Mouse (Mus musculus) inflammation-experienced regulatory T-cells, adult 6 months (primary cell): ENCODE measurements around the gene Dtx3. TPM values are rescaled to one million over a fixed set of nuclear protein-coding genes. Genes with fewer than 3 reads are reported as not detected.

Experiments
- polyA plus RNA-seq, 3 experiments: library from polyadenylated mRNA; unstranded; fragments of 100-300 nt; shearing (Covaris generic); gene quantifications; one replicate each; pipeline ENCODE4 v1.2.1; 2017

Dtx3 gene
- polyA plus RNA-seq, 3 experiments from 2014 or later, result 35.2 to 56.0 (median 47.0) TPM

Other genes with a start within 250 kb of the Dtx3 start
- gene Ctdsp2, start 217.0 kb downstream of the Dtx3 start, polyA plus RNA-seq, result 10 to 100 TPM; 26.2 to 47.1 (median 38.5) TPM
- gene Avil, start 195.0 kb downstream of the Dtx3 start, polyA plus RNA-seq, result under 1 TPM in 2 of 3 experiments, not detected in 1; 0.11 to 0.36 TPM
- gene Tsfm, start 164.9 kb downstream of the Dtx3 start, polyA plus RNA-seq, result 10 to 100 TPM; 40.0 to 50.0 (median 48.3) TPM
- 10 to 100 TPM; 10.8 to 37.6 (median 28.4) TPM for gene Mettl1, start 154.3 kb downstream of the Dtx3 start, polyA plus RNA-seq
- under 1 TPM in 1 of 3 experiments, not detected in 2; 0.46 TPM for gene Eef1akmt3, start 154.2 kb downstream of the Dtx3 start, polyA plus RNA-seq
- gene Cyp27b1, start 147.5 kb downstream of the Dtx3 start, polyA plus RNA-seq, result not detected
- gene March9, start 135.5 kb downstream of the Dtx3 start, polyA plus RNA-seq, result under 1 TPM; 0.35 to 0.84 (median 0.72) TPM
- gene Cdk4, start 132.2 kb downstream of the Dtx3 start, polyA plus RNA-seq, result 100 to 1,000 TPM; 284 to 347 (median 295) TPM
- 100 to 1,000 TPM in 2 of 3 experiments, 10 to 100 TPM in 1; 97.8 to 134 (median 127) TPM for gene Tspan31, start 125.5 kb downstream of the Dtx3 start, polyA plus RNA-seq
- gene Agap2, start 120.4 kb downstream of the Dtx3 start, polyA plus RNA-seq, result 10 to 100 TPM; 25.9 to 32.1 (median 31.2) TPM
- 10 to 100 TPM; 61.9 to 81.5 (median 75.8) TPM for gene Os9, start 74.6 kb downstream of the Dtx3 start, polyA plus RNA-seq
- gene B4galnt1, start 30.5 kb downstream of the Dtx3 start, polyA plus RNA-seq, result 100 to 1,000 TPM; 181 to 204 (median 188) TPM
- 1 to 10 TPM; 3.2 to 4.3 (median 3.2) TPM for gene Slc26a10, start 15.1 kb downstream of the Dtx3 start, polyA plus RNA-seq
- under 1 TPM in 1 of 3 experiments, not detected in 2; 0.20 TPM for gene Arhgef25, start 5.6 kb downstream of the Dtx3 start, polyA plus RNA-seq
- 10 to 100 TPM; 25.7 to 32.1 (median 26.0) TPM for gene Pip4k2c, start 15.9 kb upstream of the Dtx3 start, polyA plus RNA-seq
- under 1 TPM in 2 of 3 experiments, not detected in 1; 0.16 to 0.19 TPM for gene Kif5a, start 67.6 kb upstream of the Dtx3 start, polyA plus RNA-seq
- gene Dctn2, start 70.6 kb upstream of the Dtx3 start, polyA plus RNA-seq, result 10 to 100 TPM; 54.0 to 61.1 (median 56.9) TPM
- gene Mbd6, start 93.3 kb upstream of the Dtx3 start, polyA plus RNA-seq, result 10 to 100 TPM in 1 of 3 experiments, 1 to 10 TPM in 2; 4.0 to 11.8 (median 6.4) TPM
- gene Mars, start 116.1 kb upstream of the Dtx3 start, polyA plus RNA-seq, result 10 to 100 TPM; 20.7 to 28.9 (median 21.3) TPM
- gene Arhgap9, start 126.2 kb upstream of the Dtx3 start, polyA plus RNA-seq, result 100 to 1,000 TPM in 2 of 3 experiments, 10 to 100 TPM in 1; 91.9 to 112 (median 108) TPM
- gene Gli1, start 146.2 kb upstream of the Dtx3 start, polyA plus RNA-seq, result under 1 TPM in 2 of 3 experiments, not detected in 1; 0.49 to 0.56 TPM
- gene Inhbe, start 158.7 kb upstream of the Dtx3 start, polyA plus RNA-seq, result not detected
- gene Inhbc, start 174.7 kb upstream of the Dtx3 start, polyA plus RNA-seq, result not detected
- gene R3hdm2, start 184.6 kb upstream of the Dtx3 start, polyA plus RNA-seq, result 10 to 100 TPM; 11.8 to 17.6 (median 12.0) TPM